Mouse (Mus musculus) lung, adult 2 months (tissue): ENCODE data around the gene S100pbp.

Experiments
- CTCF ChIP-seq: fragments of 200-500 bp; IDR thresholded peaks from 2 replicates; pipeline ENCODE4 v1.5.1; 2011; ENCODE audit warnings: mild to moderate bottlenecking, low read length, control low read depth; ENCODE audit not compliant: insufficient read depth
- POLR2A ChIP-seq: fragments of 200-500 bp; IDR thresholded peaks from 2 replicates; pipeline ENCODE4 v1.6.1; 2011; ENCODE audit warnings: low read depth, mild to moderate bottlenecking, control low read depth, low read length, borderline replicate concordance; ENCODE audit errors: extremely low read depth

DNA sequence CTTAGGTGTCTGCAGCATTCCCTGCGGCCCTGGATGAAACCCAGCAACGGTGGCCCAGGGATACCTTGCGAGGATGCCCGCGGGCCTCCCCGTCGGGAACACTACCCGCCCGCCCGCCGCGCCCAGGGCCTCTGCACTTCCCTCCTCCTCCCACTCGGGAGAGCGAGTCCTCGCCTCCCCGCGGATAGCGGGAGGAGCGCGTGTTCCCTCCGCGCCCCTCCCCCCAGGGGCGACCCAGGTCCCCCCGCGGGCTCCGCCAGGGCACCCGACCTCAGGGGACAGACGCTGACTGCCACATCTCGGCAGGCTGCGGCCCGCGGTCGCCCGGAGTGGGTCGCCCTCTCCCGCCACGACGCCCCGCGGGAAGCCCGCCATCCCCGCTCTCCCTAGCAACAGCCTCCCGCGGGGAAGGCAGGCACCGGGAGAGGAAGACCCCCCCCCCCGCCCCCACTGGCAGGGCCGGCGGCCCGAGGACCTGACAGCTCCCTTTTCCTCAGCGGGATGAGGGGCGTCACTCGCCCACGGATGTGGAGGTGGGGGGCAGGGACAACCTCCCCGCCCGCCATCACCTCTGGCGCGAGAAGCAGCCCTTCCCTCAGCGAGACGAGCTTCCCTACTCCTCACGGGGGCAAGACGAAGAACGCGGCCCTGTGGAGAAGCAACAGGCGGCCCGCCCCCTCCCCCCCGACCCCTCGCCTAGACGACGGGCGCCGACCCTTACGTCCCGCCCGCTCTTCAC, 555 bp downstream of the S100pbp start:
- TF ChIP-seq POLR2A (peak; percentile 28; the same call in 1 of the 2 replicates), CTCF (no peak)
